Mouse (Mus musculus) heart, postnatal 36 days (tissue): ENCODE measurements around the gene D17H6S53E. TPM values are rescaled to one million over a fixed set of nuclear protein-coding genes. Genes with fewer than 3 reads are reported as not detected.

Source experiments
- DNase-seq, 2 experiments: peaks; one replicate each; pipeline ENCODE4 v3.0.0; 2021 to 2022
- intact Hi-C: fragments of 180-260 bp; cut with DNase I; formaldehyde crosslinking; loops from one replicate; pipeline ENCODE4 v1.15.1; 2025
- total RNA-seq, 2 experiments: library from RNA; stranded (reverse); gene quantifications; 2 replicates each; pipeline ENCODE4 v1.2.3; 2021

D17H6S53E gene
- total RNA-seq: 10 to 100 TPM; 25.7 to 26.4 TPM

DNA sequence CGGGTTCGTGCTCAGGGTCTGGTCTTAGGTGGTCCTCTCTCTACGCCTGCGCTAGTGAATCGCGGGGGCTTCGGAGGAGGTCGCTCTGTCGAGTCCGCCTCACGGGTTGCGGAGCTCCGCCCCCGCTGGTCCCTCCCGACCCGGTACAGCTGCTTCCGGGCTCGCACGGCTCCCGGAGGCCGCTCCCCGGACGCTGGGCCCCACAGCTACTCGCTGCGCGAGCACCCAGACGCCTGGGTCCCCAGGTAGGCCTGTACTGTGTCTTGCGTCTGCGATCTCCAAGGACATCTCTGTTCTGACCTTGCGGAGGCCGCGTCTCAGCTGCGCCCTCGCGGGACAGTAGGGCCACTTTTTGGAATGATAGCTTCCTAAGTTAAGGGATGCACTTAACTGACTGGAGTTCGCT is at the start of gene D17H6S53E:
TSS of gene D17H6S53E (plus strand) at position 168 of the 406 bp plus-strand sequence.
- peak; percentile 79 to 84 for DNase-seq
- intact Hi-C loops: loop anchor here (1.0 to 5.0 kb wide), 2 partner anchors 8 to 36 kb away; partner anchors contain the start of gene Prrc2a

DNA sequence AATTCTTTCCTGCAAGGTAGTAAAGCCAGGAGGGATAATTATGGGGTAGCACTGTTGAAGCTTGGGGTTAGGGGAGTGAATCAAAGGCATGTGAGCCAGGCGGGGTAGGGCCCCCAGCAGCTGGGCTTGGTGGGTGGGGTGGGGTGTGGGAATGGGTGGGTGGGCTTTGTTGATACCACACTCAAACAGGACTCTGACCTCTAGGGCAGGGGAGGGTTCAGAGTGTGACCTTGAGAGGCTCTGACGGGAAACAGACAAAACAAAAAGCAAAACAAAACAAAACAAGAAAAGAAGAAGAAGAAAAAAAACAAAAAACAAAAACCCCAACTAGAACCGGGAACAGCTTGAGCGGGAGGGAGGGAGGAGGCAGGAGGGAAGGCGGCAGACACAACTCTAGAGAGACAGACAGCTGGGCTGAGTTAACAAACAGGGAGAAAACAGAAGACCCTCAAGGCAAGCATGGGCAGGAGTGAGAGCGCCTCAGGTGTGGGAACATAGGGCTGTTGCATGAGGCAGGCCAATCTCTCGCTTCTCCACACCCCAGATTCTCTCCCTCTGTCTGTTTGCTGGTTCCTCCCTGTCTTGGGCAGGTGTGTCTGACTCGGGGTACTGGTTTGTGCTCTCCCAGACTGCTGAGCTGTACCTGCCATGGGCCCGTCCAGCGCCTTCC is 49.5 kb upstream of the D17H6S53E start, which contains the start of gene Ly6g6e:
TSS of gene Ly6g6e (plus strand) at position 396 of the 670 bp plus-strand sequence.
- DNase-seq: no peak
- intact Hi-C loops: no loop called here

DNA sequence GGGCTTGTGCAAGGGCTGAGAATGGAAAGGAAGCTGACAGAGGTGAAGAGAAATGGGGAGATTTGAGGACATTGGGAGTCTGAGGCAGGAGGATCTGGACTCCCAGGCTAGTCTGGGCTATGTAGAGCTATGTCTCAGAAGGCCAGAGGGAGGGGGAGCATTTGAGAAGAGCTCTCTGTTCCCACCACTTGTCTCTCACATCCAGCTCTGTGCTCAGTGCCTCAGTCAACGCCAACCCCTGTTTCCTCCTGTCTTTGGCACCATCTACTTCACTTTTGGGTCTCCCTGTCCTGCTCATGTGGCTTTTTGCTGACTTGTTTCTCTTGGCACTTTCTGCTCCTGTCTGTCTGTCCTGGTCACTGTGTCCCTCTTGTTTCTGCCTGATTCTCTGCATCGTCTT is 48.9 kb upstream of the D17H6S53E start:
- intact Hi-C loops: no loop called here
- no peak for DNase-seq

DNA sequence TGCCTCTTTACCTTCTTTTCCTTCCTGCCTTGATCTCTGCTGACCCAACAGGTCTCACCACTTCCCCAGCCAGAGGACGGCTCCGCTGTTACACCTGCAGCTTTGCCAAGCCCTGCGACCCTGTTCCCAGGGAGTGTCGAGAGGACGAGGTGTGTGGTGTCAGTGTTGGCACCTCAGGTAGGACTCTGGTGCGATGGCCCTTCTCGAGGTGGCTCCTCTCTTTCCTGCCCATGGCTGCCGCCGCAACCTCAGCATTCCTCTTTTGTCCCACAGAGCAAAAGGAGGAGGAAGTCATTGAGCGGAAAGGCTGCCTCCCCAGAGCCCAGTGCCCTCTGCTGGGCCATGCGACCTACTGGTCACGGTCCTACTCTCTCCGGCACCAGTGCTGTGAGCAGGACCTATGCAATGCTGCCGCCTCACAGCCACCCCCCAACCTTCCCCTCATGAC is 48.4 kb upstream of the D17H6S53E start, which contains the start of gene Ly6g6d:
TSS of gene Ly6g6d (minus strand) at position 280 of the 448 bp plus-strand sequence.
- intact Hi-C loops: loop anchor here (1.0 kb wide), 1 partner anchor 57 kb away; no protein-coding TSS in a partner anchor
- peak; percentile 55 to 67 for DNase-seq

DNA sequence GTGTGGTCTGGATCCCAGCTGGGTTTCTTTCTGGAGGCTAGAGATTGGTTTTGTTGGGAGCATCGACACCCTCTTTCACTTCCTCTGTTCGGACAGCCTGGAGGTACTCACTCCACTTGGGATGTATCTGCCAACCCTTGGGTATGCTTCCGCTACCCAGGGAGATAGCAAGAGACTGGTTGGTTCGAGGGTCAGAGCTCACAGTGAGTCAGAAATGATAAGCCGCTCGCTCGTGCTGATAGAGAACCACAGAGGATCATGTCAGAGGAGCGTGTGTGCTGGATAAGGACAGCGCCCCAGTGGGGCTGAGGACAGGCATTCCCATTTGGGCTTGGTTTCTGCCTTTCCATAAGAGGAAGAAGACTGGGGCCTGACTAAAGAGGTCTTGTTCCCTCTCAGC is 46.4 kb upstream of the D17H6S53E start:
- peak in 1 of 2 experiments; percentile 20 for DNase-seq
- intact Hi-C loops: no loop called here

DNA sequence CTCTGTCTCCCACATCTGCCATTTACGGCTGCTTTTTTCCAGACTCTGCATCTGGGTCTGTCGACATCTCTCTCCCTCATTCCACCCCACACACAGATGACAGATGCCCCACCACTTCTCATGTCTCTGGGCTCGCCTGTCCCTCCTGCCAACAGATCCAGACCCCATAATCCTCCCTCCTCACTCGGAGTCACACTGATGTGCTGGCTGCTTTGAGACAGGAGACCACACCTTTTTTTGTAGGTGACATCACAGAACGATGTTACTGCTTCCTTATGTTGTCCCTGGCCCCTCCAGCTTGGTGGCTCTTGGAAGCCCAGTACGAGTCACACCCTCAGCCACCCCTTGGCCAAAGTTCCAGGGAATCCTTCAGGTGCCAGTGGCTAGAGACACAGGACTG is 45.9 kb upstream of the D17H6S53E start:
- intact Hi-C loops: no loop called here
- no peak for DNase-seq

DNA sequence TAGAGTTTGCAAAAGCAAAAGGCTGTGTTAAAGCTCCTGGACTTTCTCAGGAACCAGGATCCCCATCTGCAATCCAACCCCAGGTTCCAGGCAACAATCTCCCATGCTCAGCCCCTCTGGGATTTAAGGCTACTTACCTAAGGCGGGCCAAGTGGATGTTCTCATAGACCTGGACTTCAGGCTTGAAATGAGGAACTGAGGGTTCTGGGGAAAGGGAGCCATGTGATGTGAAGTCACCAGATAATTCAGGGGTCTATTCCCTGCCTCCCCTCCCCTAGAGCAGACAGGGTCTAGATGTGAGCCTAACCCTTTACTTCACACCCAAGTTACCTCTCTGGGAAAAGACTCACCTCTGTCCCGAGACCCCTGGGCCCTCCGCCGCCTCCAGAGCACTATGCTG is 45.5 kb upstream of the D17H6S53E start:
- DNase-seq: no peak
- intact Hi-C loops: no loop called here

DNA sequence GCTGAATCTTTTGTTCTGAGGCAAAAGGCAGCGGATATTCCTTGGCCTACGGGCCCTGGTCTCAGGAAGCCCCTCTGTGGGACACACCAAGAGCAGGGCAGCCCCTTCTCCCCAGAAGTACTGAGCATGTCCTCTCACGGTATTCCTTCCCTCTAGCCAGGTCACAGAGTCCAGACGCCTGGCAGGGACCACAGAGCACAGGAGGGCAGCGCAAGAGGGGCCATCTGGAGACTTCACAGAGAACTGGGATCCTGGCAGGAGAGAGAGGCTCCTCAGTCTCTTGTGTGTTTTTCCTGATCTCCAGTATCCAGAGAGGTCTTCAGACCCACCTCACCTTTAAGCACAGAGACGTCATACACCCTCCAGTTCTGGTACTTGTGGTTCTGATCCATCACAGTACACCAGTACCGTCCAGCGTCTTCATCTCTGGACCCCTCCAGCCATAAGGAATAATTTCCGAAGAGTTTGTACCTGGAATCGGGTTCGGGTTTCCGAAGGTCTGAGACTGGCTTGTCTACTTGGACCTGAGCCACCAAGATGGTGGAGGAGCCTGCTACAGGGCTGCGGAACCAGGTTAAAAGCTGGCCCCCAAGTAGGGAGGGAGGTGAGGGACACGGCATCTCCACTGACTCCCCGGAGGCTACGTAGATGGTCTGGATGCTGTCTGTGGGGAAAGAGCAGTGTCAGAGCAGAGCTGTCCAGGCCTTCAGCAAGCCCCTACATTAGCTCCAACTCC is 43.2 kb upstream of the D17H6S53E start:
- intact Hi-C loops: no loop called here
- DNase-seq: no peak

DNA sequence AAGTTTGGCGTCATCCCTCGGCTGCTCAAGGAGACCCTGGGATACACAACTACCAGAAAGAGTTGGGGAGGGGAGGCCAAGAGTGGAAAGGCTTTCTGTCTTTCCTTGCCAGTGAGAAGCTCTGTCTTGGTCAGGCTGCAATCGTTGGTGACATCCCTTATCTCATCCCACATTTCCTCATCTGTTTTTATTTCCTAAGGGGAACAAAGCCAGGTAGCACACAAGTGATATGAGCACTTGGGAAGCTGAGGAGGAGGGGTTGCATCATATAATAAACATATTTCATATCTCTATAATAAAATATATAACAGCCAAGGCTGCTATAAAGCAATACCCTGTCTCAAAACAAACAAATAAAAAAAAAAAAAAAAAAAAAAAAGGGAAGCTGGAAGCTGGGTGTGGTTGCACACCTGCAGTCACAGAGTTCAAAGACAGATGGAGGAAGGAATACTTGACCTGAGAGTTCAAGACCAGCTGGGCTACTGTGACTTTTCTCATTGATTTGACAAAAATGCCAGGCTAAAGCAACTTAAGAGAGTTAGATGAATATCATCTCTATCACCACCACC is 42.2 kb upstream of the D17H6S53E start:
- intact Hi-C loops: no loop called here
- DNase-seq: no peak

DNA sequence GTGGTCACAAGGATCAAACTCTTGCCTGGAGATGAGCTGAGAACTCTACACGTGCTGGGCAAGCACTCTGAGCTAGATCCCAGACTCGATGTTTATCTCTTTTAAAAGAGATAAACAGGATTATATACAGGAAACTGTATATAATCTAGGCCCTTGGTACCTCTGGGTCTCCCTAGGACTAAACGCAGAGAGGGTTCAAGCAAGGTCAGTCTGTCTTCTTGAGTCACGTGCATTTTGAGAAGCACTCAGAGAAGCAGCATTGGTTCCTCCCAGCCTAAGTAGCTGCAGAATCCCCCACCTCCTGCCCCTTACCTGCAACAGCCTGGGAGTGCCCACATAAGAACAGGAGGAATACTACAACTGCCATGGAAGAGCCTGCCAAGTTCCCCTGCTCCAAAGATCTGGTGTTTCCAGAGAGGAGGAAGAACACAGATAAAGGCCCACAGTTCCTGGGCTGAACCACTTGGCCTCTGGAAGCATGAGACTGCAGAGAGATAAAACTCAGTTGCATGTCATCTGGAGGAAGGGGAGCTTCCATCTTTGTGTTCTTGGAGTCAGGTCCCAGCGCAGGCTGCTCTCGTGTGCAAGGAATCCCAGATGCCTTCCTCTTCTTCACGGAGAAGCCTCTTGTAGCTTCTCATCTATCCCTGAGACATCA is 40.8 kb upstream of the D17H6S53E start, which contains the start of gene Ly6g6f:
TSS of gene Ly6g6f (minus strand) at position 403 of the 658 bp plus-strand sequence.
- intact Hi-C loops: no loop called here
- DNase-seq: no peak

DNA sequence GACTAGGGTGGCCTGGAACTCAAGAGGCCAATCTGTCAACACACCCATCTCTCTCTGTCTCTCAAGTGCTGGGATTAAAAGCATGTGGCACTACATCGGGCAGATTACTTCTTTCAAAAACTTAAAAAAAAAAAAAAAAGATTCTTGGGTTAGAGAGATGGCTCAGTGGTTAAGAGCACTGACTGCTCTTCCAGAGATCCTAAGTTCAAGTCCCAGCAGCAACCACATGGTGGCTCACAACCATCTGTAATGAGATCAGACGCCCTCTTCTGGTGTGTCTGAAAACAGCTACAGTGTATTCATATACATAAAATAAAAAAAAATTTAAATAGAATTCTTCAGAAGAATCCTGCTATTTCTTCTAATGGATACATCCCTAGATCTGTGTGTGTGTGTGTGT is 38.0 kb upstream of the D17H6S53E start:
- intact Hi-C loops: loop anchor here (2.0 kb wide), 1 partner anchor 67 kb away; no protein-coding TSS in a partner anchor

DNA sequence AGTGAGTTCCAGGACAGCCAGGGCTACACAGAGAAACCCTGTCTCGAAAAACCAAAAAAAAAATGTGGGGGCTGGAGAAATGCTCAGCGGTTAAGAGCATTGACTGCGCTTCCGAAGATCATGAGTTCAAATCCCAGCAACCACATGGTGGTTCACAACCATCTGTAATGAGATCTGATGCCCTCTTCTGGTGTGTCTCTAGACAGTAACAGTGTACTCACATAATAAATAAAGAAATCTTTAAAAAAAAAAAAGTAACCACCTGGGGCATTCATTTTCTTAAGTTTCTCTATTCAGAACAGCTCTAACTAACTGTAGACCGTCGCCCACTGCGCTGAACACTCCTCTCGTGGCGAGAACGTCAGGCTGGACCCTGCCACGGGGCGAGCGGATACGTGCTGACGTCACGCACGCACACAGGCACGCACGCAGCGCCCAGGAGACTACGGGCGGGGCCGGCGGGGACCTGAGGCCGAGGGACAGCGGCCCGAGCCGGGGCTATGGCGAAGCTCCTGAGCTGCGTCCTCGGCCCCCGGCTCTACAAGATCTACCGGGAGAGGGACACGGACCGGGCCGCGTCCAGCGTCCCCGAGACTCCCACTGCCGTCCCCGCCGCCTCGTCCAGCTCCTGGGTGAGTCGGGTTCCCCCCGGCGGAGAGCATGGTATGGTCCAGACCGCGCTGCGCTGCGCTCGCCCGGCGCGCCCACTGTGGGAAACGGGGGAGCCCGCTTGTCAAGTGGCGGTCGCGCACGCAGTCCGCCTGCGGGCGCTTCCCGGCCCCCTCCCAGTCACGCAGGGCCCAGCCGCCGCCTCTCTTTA is 37.1 kb upstream of the D17H6S53E start, which contains the start of gene Abhd16a:
TSS of gene Abhd16a (plus strand) at position 439 of the 820 bp plus-strand sequence.
- intact Hi-C loops: loop anchor here (2.0 kb wide), 1 partner anchor 68 kb away; no protein-coding TSS in a partner anchor
- peak; percentile 90 to 98 for DNase-seq

More for the DNA sequence above, 38.0 kb upstream of the D17H6S53E start:
- no peak for DNase-seq

DNA sequence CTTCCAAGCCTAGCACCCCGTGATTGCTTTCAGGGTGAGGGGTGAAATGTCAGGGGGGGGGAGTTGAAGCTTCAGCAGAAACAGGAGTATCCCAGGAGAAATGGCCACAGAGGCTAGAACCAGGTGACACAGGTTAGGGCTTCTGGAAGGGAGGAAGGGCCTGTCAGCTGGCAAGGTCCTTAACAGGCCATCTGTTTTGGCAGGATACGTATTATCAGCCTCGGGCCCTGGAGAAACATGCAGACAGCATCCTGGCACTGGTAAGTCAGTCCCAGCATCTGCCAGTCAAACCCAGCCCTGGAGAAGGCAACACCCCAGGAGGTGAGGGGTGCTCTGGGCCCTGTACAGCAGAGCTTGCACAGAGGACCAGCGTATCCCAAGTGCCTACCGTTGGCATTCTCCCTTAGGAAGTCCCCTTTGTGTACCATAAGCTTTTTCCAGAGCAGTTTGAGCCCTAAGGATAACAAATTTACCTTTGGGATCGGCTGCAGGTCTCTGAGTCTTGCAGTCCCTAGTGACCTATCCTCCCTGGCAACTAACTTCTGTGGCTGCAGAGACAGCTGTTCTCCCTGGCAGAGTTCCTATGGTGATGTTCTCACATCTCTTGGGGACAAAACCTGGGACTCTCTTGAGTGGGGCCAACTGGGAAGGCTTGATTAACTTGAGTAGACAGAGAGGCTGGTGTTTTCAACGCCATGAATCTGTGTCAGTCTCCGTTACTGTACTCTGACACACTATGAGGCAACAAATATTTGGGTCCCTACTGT is 35.8 kb upstream of the D17H6S53E start:
- intact Hi-C loops: no loop called here
- peak in 1 of 2 experiments; percentile 43 for DNase-seq

DNA sequence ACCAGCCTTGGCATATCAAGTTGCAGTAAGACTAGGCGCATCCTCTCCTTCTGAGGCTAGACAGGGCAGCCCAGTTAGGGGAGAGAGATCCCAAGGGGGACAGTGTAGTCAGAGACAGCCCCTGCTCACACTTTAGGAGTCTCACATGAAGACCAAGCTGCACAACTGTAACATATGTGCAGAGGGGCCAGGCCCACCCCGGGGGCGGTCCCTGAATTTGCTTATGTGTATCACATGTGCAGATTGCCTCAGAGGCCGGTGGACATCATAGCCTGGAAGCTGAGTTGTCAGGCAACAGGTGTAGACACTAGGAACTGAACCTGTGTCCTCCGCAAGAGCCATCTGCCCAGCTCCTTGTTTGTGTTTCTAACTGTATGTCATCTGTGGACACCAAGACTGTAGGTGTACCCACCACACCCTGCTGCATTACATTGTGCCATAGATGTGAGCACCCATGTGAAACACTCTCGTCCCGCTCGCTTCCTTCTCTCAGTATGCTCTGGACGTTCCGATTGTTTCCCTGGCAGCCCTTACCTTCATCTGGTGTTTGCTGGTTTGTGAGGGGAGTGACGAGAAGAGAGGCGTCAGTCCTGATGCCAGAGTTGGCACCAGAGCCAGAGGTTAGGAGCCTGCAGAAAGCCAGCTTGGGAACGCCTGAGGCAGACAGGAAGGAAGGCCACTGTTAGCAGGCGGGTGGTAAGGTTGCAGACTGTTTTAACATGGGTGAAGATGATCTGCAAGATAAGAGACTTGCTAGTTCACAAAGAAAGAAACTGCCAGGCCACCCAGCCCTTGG is 33.6 kb upstream of the D17H6S53E start:
- DNase-seq: no peak
- intact Hi-C loops: no loop called here

DNA sequence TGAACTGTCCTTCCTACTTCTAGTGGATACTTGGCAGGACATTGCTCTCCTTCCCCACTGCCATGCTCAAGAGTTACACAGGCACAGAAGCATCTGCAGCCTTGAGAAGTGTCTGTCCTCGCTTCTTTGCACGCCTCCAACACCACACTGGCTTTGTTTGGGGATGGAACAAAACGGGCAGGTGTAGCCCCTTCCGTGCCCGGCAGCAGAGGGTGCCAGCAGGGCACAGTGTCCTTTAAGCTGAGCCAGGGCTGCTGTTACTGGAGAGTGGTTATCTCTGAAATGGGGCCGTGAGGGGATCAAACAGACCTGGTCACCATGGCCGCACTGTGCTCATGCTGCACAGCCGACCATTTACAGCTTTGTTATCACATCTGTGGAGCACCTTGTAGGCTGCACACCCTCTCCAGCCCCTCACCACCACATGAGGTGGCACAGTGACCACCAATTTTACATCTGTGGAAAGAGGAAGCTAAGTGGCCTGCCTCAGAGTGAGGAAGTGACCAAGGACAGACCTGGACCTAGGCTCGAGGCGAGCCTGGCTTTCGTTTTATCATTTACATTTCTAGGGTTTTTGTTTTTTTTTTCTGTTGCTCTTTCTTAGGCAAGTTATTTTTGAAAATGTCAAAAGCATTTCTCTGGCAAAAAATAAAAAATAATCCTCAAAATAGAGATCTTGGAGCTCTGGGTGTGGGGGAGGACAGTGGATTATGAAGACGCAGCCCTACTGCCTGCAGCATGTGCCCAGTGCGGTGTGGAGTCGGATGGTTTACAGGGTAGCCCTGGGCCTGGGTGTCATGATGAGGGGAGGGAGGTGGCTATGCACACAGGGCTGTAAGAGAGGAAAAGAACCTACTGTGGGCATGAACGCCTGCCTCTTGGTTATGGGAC is 31.5 kb upstream of the D17H6S53E start:
- intact Hi-C loops: no loop called here
- DNase-seq: no peak

DNA sequence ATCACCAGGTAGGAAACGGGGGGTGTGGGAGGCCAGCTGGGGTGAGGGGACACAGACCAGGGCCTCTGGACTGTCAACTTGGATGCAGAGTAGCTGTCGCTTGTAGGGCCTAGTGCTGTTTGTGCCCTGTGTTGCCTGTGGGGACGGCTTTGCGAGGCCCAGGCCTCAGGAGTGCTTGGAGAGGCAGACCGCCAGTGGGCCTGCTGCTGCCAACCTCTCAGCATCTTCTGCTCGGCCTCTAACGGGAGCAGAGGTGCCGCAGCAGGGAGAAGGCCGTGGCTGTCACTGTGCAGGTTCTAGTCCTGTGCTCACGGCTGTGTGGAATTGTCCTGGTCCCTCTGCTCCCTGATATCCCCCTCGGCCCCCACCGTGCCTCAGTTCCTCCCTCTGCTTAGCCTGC is 29.6 kb upstream of the D17H6S53E start:
- DNase-seq: no peak
- intact Hi-C loops: no loop called here

DNA sequence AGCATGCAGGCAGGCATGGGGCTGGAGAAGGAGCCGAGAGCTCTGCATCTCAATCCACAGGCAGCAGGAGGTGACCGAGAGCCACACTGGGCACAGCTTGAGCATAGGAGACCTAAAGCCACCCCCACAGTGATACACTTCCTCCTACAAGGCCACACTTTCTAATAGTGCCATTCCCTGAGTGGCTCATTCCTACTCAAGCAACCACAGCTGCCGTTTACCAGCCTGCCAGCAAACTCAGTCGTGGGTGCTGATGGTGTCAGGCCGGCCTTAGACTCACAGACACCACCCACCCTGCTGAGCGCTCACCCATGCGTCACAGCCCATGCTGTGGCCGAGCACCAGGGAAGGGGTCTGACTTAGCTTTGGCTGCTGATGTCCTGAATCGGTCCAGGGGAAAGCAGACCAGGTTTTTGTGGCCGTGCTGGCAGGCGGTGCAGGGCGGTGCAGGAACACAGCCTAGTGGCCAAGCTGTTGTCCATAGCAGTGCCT is 29.0 kb upstream of the D17H6S53E start:
- no peak for DNase-seq
- intact Hi-C loops: no loop called here
